Mouse (Mus musculus): ENCODE measurements around the gene Apobec3.
"Not testable (repeated sequence)": the region's sequence is repeated elsewhere in the genome, so short reads cannot be mapped to it uniquely, and the experiment has no call there.

The Apobec3 gene

DNA sequence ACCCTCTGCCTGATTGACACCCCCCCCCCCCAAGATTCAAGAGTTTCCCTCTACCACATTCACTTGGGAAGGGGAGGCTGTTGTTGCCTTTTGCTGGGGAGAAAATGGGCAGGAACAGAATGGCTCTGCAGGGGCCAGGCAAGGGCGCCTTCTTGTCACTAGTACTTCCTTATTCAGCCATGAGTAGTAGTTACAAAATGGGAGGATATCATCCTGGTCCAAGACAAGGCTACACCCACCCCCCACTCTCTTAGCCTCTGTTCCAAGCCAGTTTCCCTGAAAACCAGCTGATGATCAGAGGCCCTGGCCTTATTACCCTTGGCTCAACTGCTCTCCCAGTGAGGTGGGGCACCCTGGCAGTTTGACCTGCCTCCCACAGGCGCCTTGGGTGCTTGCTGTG lies 37.3 kb downstream of the Apobec3 start:
- DNase-seq, result no peak

DNA sequence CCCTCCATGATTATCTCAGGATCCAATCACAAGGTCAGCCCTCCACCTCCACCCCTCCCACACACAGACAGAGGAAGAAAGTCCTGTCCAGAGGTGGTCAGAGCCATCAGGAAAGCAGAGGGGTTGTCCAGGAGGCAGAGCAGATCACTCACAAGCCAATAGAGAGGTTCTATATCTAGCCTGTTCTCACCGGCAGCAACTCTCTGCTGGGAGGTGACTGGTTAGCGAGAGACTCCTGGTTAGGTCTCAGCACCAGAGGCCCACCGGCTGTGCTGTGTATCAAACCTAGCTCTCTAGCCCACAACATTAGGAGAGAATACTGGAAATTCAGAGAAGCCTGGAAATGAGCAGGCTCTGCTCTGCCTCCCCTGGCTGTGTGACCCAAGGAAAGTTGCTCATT lies 38.3 kb downstream of the Apobec3 start:
- DNase-seq, result no peak

DNA sequence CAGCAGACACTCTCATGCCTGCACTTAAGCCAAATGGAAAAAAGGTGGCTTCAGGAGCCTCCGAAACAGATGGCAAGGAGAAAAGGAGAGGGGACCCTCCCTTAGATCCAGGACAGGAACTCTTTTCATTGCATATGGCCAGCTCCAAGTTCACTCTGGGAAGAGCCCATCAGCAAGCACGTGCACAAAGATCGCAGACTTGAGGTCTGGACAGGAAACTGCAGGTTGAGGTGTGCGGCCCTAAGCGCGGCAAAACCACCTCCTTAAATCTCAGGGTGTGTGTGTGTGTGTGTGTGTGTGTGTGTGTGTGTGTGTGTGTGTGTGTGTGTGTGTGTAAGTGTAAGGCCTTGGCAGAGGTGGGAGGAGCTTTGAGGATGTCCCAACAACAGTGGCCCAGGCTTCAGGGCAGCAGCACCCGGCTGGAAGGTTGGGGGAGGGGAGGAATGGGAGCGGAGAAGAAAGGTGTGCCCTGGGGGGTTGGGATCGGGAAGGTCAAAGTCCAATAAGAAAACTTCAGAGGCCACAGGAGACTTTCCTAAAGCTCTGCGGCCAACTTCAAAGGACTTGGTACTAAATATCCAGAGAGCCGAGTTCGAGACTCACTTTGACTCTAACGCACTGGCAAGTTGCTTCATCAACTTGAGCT lies 40.2 kb downstream of the Apobec3 start:
- no peak for DNase-seq

DNA sequence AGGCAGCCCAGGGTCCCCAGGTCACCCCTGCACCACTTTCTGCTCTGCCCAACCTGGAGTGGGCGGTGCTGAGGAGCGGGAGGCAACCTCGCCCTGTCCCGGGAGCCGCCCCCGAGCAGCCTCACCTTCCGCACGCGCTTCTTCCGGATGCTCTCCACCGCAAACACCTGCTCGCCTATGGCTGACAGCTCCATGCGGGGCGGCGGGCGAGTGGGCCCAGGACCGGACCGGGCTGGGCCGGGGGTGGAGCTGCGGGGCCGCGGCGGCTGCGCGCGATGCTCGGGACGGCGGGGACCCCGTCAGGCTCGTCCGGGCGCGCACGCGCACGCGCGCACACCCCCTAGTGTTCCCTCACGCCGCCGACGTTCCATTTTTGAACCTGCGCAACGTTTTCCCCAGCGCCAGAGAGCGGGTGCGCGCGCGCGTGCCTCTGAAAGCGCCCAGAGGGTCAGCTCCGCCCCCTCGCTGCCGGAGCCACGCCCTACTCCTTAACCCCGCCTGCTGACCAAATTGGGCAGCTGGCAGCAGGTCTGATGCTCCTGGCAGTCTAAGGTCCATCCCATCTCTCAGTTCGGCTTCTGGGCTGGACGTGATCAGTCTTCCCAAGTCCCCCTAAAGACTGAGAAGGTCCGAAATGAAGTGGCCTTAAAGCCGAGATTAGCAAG lies 41.0 kb downstream of the Apobec3 start:
- peak; percentile 93 for DNase-seq

DNA sequence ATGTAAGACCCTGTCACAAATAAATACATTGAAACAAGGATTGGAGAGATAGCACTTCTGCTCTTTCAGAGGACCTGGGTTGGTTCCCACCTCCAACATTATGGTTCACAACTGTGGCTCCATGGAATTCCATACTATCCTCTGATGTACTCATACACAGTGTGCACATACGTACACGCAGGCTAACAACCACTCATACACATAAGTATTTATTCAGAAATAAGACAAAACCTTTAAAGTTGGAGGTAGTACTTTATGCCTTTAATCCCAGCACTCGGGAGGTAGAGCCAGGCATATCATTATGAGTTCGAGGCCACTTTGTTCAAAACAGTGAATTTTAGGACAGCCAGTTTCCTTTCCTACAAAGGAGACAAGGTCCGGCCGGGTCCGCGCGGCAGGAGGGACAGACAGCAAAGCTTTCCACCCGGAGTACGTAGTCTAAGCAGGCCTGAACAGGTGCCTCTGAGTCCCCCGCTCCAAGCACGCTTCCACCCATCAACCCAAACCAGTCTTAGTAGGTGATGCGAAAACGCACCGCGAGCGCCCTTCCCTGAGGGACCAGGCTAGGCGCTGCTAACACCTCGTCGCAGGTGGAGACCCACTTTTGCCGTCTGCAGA lies 41.7 kb downstream of the Apobec3 start:
- no peak for DNase-seq

DNA sequence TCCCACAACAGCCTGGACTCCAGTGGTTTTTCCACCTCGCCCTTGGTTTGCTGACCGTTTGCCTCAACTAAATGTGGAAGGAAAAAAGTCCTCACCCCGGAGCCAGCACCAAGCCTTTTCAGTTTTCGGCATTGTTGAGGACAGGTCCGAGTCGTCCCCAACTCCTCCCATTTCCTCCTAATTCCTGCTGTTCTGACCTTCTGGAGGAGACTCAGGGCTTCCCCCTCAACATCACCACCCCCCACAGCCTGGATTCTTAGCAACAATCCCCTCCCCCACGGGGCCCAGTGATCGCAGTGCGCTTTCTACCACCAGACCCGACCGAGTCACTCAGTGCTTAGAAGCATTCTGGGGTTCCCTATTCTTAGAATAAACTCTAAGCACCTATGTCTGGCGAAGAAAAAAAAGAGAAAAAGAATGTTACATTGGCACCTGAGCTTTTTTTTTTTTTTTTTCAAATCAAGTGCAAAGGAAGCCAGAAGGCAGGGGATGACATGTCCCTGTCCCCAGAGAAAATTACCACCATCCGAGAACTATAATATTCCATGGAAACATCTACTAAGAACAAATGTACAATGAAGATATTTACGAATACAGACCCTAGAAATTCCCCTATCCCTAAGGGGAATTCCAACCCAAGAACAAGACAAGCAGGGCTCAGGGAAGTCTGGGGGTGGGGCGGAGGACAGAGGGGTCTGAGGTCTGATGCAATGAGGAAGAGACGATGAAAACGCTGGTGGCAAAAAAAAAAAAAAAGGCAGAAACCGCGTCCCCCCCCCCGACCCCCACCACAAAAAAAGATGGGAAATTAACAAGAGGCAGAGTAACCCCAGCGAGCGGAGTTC lies 42.4 kb downstream of the Apobec3 start:
- no peak for DNase-seq

DNA sequence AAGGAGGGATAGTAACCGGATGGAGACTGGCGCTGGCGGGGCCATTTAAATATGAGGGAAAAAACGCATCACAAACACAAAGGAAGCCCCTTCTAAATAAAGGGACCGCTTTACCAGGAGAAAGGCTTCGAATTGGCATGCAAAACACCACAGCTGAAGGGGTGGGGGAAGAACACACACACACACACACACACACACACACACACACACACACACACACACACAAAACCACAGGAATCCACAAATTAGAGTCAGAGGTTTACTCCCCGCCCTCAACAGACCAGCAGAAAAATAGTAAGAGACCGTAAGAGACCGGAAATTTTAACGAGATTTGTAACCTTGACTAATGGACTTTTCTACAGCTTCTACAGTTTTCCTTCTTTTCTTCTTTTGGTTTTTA lies 43.3 kb downstream of the Apobec3 start:
- DNase-seq, result no peak

DNA sequence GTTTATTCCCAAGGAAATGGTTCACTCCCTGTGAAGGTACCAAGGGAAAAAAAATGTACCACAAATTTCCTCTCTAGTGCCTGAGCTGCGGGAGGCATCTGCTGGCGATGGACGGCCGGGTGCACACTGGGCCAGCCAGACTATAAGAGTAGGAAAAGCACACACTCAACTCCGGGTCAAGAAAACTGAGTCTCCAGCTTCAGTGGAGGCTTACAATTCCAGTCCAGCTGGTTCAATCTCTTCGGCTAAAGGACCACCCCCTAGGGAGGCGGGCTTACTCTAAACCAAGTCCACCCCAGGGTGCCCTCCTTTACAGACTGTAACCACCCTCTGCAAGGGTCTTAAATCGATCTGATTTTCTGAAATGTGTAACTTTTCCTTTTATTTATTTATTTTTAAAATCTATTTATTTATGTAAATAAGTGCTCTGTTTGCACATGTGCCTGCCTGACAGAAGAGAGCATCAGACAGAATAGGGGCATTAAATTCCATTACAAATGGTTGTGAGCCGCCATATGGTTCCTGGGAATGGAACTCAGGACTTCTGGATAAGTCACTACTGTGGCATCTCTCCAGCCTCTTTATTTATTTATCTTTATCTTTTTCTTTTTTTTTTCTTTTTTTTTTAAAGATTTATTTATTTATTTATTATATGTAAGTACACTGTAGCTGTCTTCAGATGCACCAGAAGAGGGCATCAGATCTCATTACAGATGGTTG lies 44.4 kb downstream of the Apobec3 start:
- peak in 1 of 2 experiments; percentile 54 for DNase-seq

DNA sequence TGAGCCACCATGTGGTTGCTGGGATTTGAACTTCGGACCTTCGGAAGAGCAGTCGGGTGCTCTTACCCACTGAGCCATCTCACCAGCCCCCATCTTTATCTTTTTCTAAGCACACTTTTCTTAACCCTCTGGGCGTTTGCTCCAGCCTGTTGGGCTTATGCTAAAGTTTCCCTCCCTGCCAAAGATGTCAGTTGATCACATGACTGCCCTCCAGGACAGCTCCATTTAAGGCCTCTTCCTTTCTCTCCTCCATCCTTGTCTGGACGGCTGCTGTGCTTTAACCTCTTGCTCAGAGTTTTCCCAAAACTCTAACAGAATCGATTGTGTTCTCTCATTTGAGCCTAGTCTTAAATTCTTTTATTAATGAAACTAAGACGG lies 44.9 kb downstream of the Apobec3 start:
- no peak for DNase-seq

DNA sequence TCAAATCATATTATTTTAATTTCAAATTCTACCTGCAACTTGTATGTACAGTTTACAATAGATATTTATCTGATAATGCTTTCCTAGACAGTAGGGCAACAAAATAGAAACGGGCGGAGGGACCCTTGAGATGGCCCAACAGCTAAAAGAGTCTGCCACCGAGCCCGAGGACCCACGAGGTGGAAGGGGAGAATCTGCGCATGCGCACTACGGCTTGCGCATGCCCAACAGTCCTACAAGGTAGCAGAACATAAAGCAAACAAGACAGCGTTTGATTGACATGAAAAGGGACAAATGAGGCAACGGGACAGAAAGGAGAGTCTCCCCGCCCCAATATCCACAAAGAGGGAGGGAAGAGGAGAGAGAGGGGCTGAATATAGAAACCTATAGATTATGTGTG lies 47.6 kb downstream of the Apobec3 start:
- DNase-seq, result no peak

DNA sequence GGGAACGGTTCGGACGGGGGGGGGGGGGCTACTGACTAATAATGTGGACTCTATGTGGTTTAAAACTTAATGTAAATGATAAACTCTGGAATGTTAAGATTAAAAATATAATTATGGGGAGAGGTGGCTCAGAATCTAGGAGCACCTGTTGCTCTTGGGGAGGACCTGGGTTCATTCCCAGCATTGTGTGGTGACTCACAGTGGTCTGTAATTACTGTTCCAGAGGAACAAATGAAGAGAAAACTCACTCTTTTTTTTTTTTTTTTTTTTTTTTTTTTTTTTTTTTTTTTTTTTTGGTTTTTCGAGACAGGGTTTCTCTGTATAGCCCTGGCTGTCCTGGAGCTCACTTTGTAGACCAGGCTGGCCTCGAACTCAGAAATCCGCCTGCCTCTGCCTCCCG lies 48.0 kb downstream of the Apobec3 start:
- not testable (repeated sequence) for DNase-seq

DNA sequence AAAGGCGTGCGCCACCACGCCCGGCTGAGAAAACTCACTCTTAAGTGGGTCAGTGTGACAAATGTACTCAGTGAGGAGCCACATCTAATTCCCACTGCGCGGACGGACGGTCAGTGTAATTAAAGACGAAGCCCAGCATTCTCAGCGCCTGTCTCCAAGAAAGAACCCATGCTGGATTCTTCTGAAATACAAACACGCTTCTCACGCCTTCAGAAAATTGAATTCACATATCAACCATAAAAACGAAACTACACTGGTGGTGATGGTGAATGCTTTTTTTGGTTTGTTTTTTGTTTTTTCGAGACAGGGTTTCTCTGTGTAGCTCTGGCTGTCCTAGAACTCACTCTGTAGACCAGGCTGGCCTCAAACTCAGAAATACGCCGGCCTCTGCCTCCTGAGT lies 48.5 kb downstream of the Apobec3 start:
- DNase-seq, result no peak

DNA sequence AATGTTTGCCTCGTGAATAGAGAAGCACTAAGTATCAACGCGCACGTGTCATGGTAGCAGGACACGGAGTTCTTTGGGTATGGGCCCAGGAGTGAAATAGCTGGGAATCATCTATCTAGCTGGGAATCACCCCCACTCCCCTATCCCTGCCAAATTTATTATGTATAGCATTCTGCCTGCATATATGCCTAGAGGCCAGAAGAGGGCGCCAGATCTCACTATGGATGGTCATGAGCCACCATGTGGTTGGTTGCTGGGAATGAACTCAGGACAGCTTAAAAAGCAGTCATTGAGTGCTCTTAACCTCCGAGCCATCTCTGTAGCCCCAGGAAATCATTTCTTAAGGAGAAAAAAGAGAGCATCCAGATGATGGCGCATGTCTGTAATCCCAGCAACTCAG lies 49.5 kb downstream of the Apobec3 start:
- peak in 1 of 2 experiments; percentile 60 for DNase-seq

DNA sequence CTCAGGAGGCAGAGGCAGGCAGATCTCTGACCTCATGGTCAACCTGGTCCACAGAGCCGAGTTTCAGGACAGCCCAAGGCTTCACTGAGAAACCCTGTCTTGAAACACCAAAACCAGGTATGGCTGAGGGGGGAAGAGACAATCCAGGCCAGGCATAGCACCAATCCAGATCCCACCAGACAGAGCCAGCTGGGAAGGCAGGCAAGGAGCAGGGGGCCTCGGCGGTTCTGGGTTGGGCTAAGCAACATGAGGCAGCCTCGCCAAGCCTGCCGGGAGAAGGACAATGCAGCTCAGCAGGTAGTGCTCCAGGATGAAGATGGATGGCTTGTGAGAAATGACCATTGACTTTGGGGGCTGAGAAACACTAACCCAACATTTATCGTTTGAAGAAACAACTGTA lies 51.1 kb downstream of the Apobec3 start:
- no peak for DNase-seq

DNA sequence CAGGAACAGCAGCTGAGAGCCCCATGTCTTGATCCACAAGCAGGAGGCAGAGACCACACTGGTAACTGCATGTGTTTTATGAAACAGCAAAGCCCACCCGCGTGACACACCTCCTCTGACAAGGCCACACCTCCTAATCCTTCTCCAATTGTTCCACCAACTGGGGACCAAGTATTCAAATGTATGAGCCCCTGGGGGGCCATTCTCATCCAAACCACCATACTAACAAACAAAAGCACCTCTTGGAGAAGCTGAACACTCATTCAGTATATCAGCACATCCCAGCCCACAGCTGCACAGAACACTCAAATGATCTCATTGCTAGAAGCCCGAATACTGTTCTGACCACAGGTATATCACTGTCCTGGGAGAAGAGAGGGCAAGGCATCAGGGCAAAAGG lies 52.1 kb downstream of the Apobec3 start:
- DNase-seq, result no peak

DNA sequence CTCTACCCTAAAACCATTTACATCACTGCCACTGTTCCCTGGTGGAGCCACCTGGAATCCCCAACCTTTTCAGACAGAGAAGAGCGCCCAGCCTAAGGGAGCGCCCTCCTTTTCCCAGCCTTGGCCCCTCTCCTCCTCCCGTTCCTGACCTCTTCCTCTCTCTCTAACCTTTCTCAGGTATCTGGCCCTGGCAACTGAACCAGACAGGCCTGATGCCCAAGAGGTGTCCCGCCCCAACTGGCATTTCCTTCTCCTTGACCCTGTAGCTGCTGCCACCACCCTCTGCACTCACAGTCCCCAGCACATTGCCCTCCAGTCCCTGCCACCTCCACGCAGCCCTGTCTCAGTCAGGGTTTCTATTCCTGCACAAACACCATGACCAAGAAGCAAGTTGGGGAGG lies 53.5 kb downstream of the Apobec3 start:
- DNase-seq, result no peak

DNA sequence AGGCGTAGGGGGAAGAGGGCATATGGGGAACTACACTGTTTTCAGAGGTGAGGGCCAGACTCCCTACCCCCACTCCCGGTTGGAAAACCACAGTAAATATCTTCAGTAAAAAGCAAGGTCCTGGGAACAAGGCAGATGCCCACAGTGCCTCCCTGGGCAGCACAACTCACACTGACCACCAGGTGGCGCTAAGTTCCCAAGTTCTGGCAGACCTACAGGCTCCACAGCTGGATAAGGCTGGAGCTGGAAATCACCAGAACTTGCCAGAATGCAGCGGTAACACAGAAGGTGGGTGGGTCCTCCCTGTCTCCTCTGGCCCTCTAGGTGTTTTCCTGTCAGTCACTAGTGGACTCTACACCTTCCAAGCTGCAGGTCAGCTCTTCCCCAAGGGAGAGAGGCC lies 54.6 kb downstream of the Apobec3 start:
- peak; percentile 85 to 93 for DNase-seq

DNA sequence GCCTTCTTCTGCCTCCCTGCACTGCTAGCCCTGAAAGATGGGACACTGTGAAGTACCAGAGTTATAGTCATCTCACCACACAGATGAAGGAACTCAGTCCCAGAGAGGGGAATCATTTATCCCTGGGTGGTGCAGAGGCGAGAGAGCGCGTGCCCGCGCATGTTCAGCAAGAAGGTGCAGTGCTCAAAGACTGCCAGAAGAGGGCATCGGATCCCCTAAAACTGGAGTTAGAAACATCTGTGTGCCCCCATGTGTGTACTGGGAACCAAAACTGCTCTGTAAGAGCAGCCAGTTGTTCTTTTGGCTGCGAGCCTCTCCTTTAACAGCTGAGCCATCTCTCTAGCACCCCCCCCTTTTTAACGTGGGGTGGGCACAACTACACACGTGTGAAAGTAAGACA lies 55.3 kb downstream of the Apobec3 start:
- peak; percentile 48 to 61 for DNase-seq

DNA sequence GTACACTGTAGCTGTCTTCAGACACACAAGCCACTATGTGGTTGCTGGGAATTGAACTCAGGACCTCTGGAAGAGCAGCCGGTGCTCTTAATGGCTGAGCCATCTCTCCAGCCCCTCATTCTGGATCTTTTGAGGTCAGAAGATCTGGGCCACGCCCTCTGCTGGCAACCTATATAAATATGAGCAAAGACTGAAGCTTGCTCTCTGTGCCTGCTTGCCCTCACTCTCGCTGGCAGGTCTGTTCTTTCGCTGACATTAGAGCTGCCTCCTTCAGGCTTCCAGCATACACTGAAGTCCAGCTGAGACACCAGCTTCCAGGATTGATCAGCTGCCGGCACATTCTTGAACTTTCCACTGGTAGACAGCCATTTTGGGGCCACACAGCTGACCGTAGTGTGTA lies 56.2 kb downstream of the Apobec3 start:
- no peak for DNase-seq

DNA sequence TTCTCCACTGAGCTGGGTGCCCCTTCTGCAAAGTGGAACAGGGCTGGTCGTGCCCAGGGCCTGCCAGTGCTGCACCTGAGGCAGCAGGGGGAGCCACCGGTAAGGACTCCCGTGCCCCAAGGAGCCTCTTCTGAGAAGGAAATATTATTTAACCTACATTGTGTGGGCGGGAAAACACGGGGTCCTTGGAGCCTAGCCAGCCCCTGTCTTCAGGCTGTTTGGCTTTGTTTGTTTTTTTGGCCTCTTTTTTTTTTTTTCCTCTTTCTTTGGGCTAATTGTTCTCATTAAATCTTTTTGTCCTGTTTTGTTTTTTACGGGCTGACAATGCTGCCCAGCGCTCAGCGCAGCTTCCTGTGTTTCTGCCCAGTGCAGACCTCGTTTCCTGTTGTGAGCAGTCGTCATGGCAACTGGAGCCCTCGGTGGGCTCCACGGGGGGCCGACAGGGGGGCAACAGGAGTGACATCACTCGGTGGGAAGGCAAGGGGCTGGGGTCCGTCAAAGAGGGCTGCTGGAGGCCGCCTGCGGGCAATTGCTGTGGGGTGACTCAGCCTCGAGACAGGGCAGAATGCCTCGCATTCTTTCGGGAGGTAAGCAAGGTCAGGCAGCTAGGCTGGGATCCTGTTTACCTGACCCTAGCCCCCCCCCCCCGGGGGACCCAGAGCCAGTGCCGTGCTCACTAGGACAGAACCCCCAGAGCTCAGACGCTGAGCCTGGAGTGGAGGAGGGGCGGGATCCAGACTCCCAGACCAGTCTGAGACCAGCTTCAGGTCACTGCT lies 59.0 kb downstream of the Apobec3 start:
- DNase-seq, result peak; percentile 83 to 85

DNA sequence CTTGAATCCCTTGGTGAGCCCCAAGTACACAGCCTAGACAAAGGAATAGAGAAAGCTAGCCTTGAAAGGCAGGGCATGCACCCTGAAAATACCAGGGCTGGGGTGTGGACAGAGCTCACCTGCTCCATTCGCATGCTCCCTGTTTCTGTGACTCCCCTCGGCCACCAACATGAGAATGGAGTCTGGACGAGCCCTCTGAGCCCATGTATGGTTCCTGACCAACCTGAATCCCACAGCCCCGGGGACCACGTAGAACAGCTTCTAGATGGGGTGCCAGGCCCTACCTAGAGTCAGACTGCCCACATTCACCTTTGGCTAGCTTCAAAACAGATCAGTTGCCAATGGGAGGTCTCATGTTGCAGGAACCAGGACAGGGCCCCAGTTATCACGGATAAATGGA lies 59.8 kb downstream of the Apobec3 start:
- no peak for DNase-seq

Measured in lung, postnatal 4 days (tissue).